Mouse (Mus musculus): Measurements from ENCODE around the gene Mdm4. TPM values are rescaled to one million over a fixed set of nuclear protein-coding genes. Genes with fewer than 3 reads are reported as not detected.
A peak's percentile ranks its signal among the peaks of the same experiment; 100 is the strongest.
"Not testable (repeated sequence)": the region's sequence is repeated elsewhere in the genome, so short reads cannot be mapped to it uniquely, and the experiment has no call there.

The Mdm4 gene
- polyA plus RNA-seq, 1 experiment from 2014 or later, result 37.7 TPM

- Histone ChIP-seq H3K4me3 (peak overlapping the region; percentile 95), H3K9me3 (no peaks in the 10 kb centered on the region), H3K27me3 (replicated peaks; ENCODE audit: low read depth, poor library complexity, severe bottlenecking) (peaks cover 20% of the 10 kb centered on the region; the same call in 1 of the 2 replicates), H3K4me1 (peaks cover 56% of the 10 kb centered on the region), H3K27ac (replicated peaks) (peak overlapping the region; percentile 97), H3K36me3 (replicated peaks) (no peaks in the 10 kb centered on the region)
- WGBS, result 58% methylated on average over 8 of the region's 8 CpGs
- no peak for DNase-seq (ENCODE audit: low spot score)
Observed at GRCm38 (mm10) chr1:133047575-133047974, 17.2 kb upstream of the Mdm4 start.

GRCm38 (mm10) chr1:133046441-133046931 is 16.1 kb upstream of the Mdm4 start:
- Histone ChIP-seq H3K36me3 (replicated peaks) (no peaks in the 10 kb centered on the region), H3K27me3 (replicated peaks; ENCODE audit: low read depth, poor library complexity, severe bottlenecking) (peaks cover 20% of the 10 kb centered on the region; the same call in 1 of the 2 replicates), H3K9me3 (no peaks in the 10 kb centered on the region), H3K27ac (replicated peaks) (peak overlapping the region; percentile 97), H3K4me1 (peaks cover 49% of the 10 kb centered on the region), H3K4me3 (peak overlapping the region; percentile 95)
- DNase-seq (ENCODE audit: low spot score), result peak; percentile 73
- WGBS, result under 1% methylated on average over 40 of the region's 40 CpGs

GRCm38 (mm10) chr1:133045861-133046440 is 15.6 kb upstream of the Mdm4 start:
- H3K4me3 ChIP-seq, result peak overlapping the region; percentile 95
- no peaks in the 10 kb centered on the region for H3K36me3 ChIP-seq (replicated peaks)
- DNase-seq (ENCODE audit: low spot score), result peak; percentile 88
- peaks cover 20% of the 10 kb centered on the region; the same call in 1 of the 2 replicates for H3K27me3 ChIP-seq (replicated peaks; ENCODE audit: low read depth, poor library complexity, severe bottlenecking)
- H3K4me1 ChIP-seq, result peaks cover 49% of the 10 kb centered on the region
- no peaks in the 10 kb centered on the region for H3K9me3 ChIP-seq
- WGBS, result under 1% methylated on average over 69 of the region's 71 CpGs
- peak overlapping the region; percentile 97 for H3K27ac ChIP-seq (replicated peaks)

- H3K27ac ChIP-seq (replicated peaks), result peak within 1 kb of the TSS; percentile 97
- no peaks in the 10 kb centered on the region for H3K36me3 ChIP-seq (replicated peaks)
- H3K9me3 ChIP-seq, result no peaks in the 10 kb centered on the region
- 3% methylated on average over 15 of the region's 15 CpGs for WGBS
- H3K4me3 ChIP-seq, result peak within 1 kb of the TSS; percentile 95
- H3K27me3 ChIP-seq (replicated peaks; ENCODE audit: low read depth, poor library complexity, severe bottlenecking), result peaks cover 20% of the 10 kb centered on the region; the same call in 1 of the 2 replicates
- DNase-seq (ENCODE audit: low spot score), result no peak
- H3K4me1 ChIP-seq, result peaks cover 45% of the 10 kb centered on the region
Observed at GRCm38 (mm10) chr1:133045011-133045860, 14.9 kb upstream of the Mdm4 start, which contains the start of gene Pik3c2b. Gene Pik3c2b, plus strand, starts transcription at chr1:133045667.

- peaks cover 5% of the 10 kb centered on the region for H3K4me1 ChIP-seq
- WGBS, result 19% methylated on average over 4 of the region's 4 CpGs
- H3K4me3 ChIP-seq, result no peak overlapping the region
- H3K27ac ChIP-seq (replicated peaks), result no peak overlapping the region
- H3K27me3 ChIP-seq (replicated peaks; ENCODE audit: low read depth, poor library complexity, severe bottlenecking), result peaks cover 4% of the 10 kb centered on the region; the same call in 1 of the 2 replicates
- peak; percentile 62 for DNase-seq (ENCODE audit: low spot score)
- no peaks in the 10 kb centered on the region for H3K9me3 ChIP-seq
- no peaks in the 10 kb centered on the region for H3K36me3 ChIP-seq (replicated peaks)
Observed at GRCm38 (mm10) chr1:133039505-133039949, 9.2 kb upstream of the Mdm4 start.

- H3K27me3 ChIP-seq (replicated peaks; ENCODE audit: low read depth, poor library complexity, severe bottlenecking); H3K9me3 ChIP-seq; H3K4me3 ChIP-seq; H3K27ac ChIP-seq (replicated peaks); DNase-seq (ENCODE audit: low spot score); H3K36me3 ChIP-seq (replicated peaks): not testable (repeated sequence)
- 66% methylated on average over 7 of the region's 7 CpGs for WGBS
- H3K4me1 ChIP-seq, result peaks cover 14% of the 10 kb centered on the region
Observed at GRCm38 (mm10) chr1:133034682-133035081, 4.3 kb upstream of the Mdm4 start.

- peak; percentile 71 for DNase-seq (ENCODE audit: low spot score)
- Histone ChIP-seq H3K9me3 (no peaks in the 10 kb centered on the region), H3K4me3 (peak overlapping the region; percentile 70), H3K36me3 (replicated peaks) (no peaks in the 10 kb centered on the region), H3K4me1 (peaks cover 13% of the 10 kb centered on the region), H3K27me3 (replicated peaks; ENCODE audit: low read depth, poor library complexity, severe bottlenecking) (no peaks in the 10 kb centered on the region), H3K27ac (replicated peaks) (no peak overlapping the region)
- WGBS, result 3% methylated on average over 11 of the region's 11 CpGs
Observed at GRCm38 (mm10) chr1:133034091-133034460, 3.7 kb upstream of the Mdm4 start.

- Histone ChIP-seq H3K27ac (replicated peaks) (peak overlapping the region; percentile 80), H3K4me3 (peak overlapping the region; percentile 70), H3K36me3 (replicated peaks) (no peaks in the 10 kb centered on the region), H3K9me3 (no peaks in the 10 kb centered on the region), H3K27me3 (replicated peaks; ENCODE audit: low read depth, poor library complexity, severe bottlenecking) (no peaks in the 10 kb centered on the region), H3K4me1 (peaks cover 10% of the 10 kb centered on the region)
- under 1% methylated on average over 28 of the region's 28 CpGs for WGBS
- DNase-seq (ENCODE audit: low spot score), result peak; percentile 86
Observed at GRCm38 (mm10) chr1:133033316-133034090, 3.1 kb upstream of the Mdm4 start.

- Histone ChIP-seq H3K4me1 (peaks cover 10% of the 10 kb centered on the region), H3K9me3 (no peaks in the 10 kb centered on the region), H3K27ac (replicated peaks) (peak overlapping the region; percentile 70), H3K4me3 (peak overlapping the region; percentile 70), H3K27me3 (replicated peaks; ENCODE audit: low read depth, poor library complexity, severe bottlenecking) (no peaks in the 10 kb centered on the region), H3K36me3 (replicated peaks) (no peaks in the 10 kb centered on the region)
- peak; percentile 47 for DNase-seq (ENCODE audit: low spot score)
- 7% methylated on average over 5 of the region's 5 CpGs for WGBS
Observed at GRCm38 (mm10) chr1:133032981-133033315, 2.6 kb upstream of the Mdm4 start.

- no peak overlapping the region for H3K27ac ChIP-seq (replicated peaks)
- no peaks in the 10 kb centered on the region for H3K27me3 ChIP-seq (replicated peaks; ENCODE audit: low read depth, poor library complexity, severe bottlenecking)
- no peak overlapping the region for H3K4me3 ChIP-seq
- DNase-seq (ENCODE audit: low spot score), result no peak
- H3K4me1 ChIP-seq, result peaks cover 10% of the 10 kb centered on the region
- WGBS, result 76% methylated on average over 3 of the region's 3 CpGs
- no peaks in the 10 kb centered on the region for H3K36me3 ChIP-seq (replicated peaks)
- no peaks in the 10 kb centered on the region for H3K9me3 ChIP-seq
Observed at GRCm38 (mm10) chr1:133029744-133030143, 617 bp downstream of the Mdm4 start.

- Histone ChIP-seq H3K4me1 (peaks cover 14% of the 10 kb centered on the region), H3K9me3 (no peaks in the 10 kb centered on the region), H3K4me3 (no peak overlapping the region), H3K27ac (replicated peaks) (no peak overlapping the region), H3K36me3 (replicated peaks) (peaks cover 4% of the 10 kb centered on the region), H3K27me3 (replicated peaks; ENCODE audit: low read depth, poor library complexity, severe bottlenecking) (no peaks in the 10 kb centered on the region)
- 37% methylated on average over 7 of the region's 7 CpGs for WGBS
- no peak for DNase-seq (ENCODE audit: low spot score)
Observed at GRCm38 (mm10) chr1:133027980-133028379, 2.4 kb downstream of the Mdm4 start.

GRCm38 (mm10) chr1:133027126-133027525 is 3.2 kb downstream of the Mdm4 start:
- no peak for DNase-seq (ENCODE audit: low spot score)
- H3K4me3 ChIP-seq, result no peak overlapping the region
- H3K9me3 ChIP-seq, result no peaks in the 10 kb centered on the region
- H3K27me3 ChIP-seq (replicated peaks; ENCODE audit: low read depth, poor library complexity, severe bottlenecking), result no peaks in the 10 kb centered on the region
- WGBS, result 89% methylated on average over 2 of the region's 2 CpGs
- no peak overlapping the region for H3K27ac ChIP-seq (replicated peaks)
- peaks cover 8% of the 10 kb centered on the region for H3K4me1 ChIP-seq
- H3K36me3 ChIP-seq (replicated peaks), result peaks cover 9% of the 10 kb centered on the region

All from embryonic facial prominence, embryonic 10.5 days (tissue).